Mouse (Mus musculus) lung, adult 2 months (tissue): Measurements from ENCODE around the gene Galnt5.

ENCODE experiments used
- CTCF ChIP-seq: fragments of 200-500 bp; IDR thresholded peaks from 2 replicates; pipeline ENCODE4 v1.5.1; 2011; ENCODE audit warnings: mild to moderate bottlenecking, low read length, control low read depth; ENCODE audit not compliant: insufficient read depth
- POLR2A ChIP-seq: fragments of 200-500 bp; IDR thresholded peaks from 2 replicates; pipeline ENCODE4 v1.6.1; 2011; ENCODE audit warnings: low read depth, mild to moderate bottlenecking, control low read depth, low read length, borderline replicate concordance; ENCODE audit errors: extremely low read depth

- TF ChIP-seq CTCF (no peak), POLR2A (no peak)
These were observed 9.4 kb downstream of the Galnt5 start for GRCm38 (mm10) chr2:58007081-58007480.
